Mouse (Mus musculus) embryonic facial prominence, embryonic 15.5 days (tissue): ENCODE measurements around the gene Rnase2a. TPM values are rescaled to one million over a fixed set of nuclear protein-coding genes. Genes with fewer than 3 reads are reported as not detected.
"Not testable (repeated sequence)": the region's sequence is repeated elsewhere in the genome, so short reads cannot be mapped to it uniquely, and the experiment has no call there.

ENCODE experiments used
- ATAC-seq: fragments of 200-750 bp; cut with Nextera tagmentation; 2 replicates; pipeline ENCODE4 v1.8.0; 2017; ENCODE audit warnings: low read depth, moderate TSS enrichment; ENCODE audit not compliant: insufficient number of reproducible peaks, low FRiP score, low TSS enrichment
- H3K27ac ChIP-seq: fragments of 300-500 bp; sonication (generic); replicated peaks from 2 replicates; pipeline ENCODE4 v1.5.1; 2015; ENCODE audit warnings: mild to moderate bottlenecking, inconsistent platforms
- H3K27me3 ChIP-seq: fragments of 300-500 bp; sonication (generic); 2 replicates; pipeline ENCODE4 v1.6.1; 2015; ENCODE audit warnings: inconsistent platforms
- H3K36me3 ChIP-seq: fragments of 300-500 bp; sonication (generic); 2 replicates; pipeline ENCODE4 v1.6.1; 2015; ENCODE audit warnings: mild to moderate bottlenecking, inconsistent platforms
- H3K4me1 ChIP-seq: fragments of 300-500 bp; sonication (generic); 2 replicates; pipeline ENCODE4 v1.6.1; 2015; ENCODE audit warnings: inconsistent platforms
- H3K4me2 ChIP-seq: fragments of 300-500 bp; sonication (generic); replicated peaks from 2 replicates; pipeline ENCODE4 v1.6.1; 2015; ENCODE audit warnings: mild to moderate bottlenecking, inconsistent platforms
- H3K4me3 ChIP-seq: fragments of 300-500 bp; sonication (generic); replicated peaks from 2 replicates; pipeline ENCODE4 v1.5.1; 2015; ENCODE audit warnings: mild to moderate bottlenecking, inconsistent platforms
- H3K9ac ChIP-seq: fragments of 300-500 bp; sonication (generic); 2 replicates; pipeline ENCODE4 v1.6.1; 2015; ENCODE audit warnings: inconsistent platforms
- H3K9me3 ChIP-seq: fragments of 300-500 bp; sonication (generic); replicated peaks from 2 replicates; pipeline ENCODE4 v1.6.1; 2016; ENCODE audit warnings: inconsistent platforms
- WGBS: fragments of 180-500 bp; shearing (Covaris S2); methylation state at CpG from one replicate; pipeline ENCODE4 v1.1.7; 2015; 5-methylcytosine and 5-hydroxymethylcytosine counted together
- polyA plus RNA-seq: library from polyadenylated mRNA; unstranded; fragments of >200 nt; fragmentation: Nextera tagmentation; extraction: Ambion mirVana; gene quantifications from 2 replicates; pipeline ENCODE4 v1.2.1, GENCODE M21; 2015

Rnase2a gene
- polyA plus RNA-seq, 1 experiment from 2014 or later = not detected

- Histone ChIP-seq H3K36me3 (no peaks in the 10 kb centered on the region), H3K9me3 (no peaks in the 10 kb centered on the region), H3K27me3 (no peaks in the 10 kb centered on the region), H3K4me3 (no peak overlapping the region), H3K4me1 (no peaks in the 10 kb centered on the region), H3K27ac (no peak overlapping the region), H3K4me2 (no peak overlapping the region), H3K9ac (no peak overlapping the region)
- no peak for ATAC-seq
Observed at GRCm38 (mm10) chr14:51240899-51241298, 15.0 kb downstream of the Rnase2a start.

DNA sequence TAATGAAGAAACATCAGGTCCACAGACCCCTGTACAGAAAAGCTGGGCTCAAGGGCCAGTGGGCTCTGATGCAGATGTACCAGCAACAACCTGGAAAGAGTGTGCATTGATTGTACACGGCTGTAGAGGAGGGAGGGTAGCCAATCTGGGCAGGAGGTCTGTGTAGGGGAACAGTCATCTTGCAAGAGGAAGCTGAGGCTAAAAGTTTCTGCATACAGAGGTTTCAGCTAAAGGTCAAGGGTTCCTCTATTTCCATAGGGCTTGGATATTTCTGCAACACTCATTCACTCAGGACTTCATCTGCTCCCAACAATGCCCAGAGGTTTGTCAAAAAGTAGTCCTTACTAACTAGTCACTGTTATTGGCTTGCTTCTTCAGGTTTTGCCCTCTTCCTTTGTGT, 18.4 kb downstream of the Rnase2a start:
- H3K27ac ChIP-seq, H3K27me3 ChIP-seq, H3K4me3 ChIP-seq, H3K9me3 ChIP-seq, H3K9ac ChIP-seq, ATAC-seq, H3K4me2 ChIP-seq, H3K4me1 ChIP-seq, H3K36me3 ChIP-seq: not testable (repeated sequence)
- WGBS = 68% methylated on average over 1 of the region's 1 CpGs

DNA sequence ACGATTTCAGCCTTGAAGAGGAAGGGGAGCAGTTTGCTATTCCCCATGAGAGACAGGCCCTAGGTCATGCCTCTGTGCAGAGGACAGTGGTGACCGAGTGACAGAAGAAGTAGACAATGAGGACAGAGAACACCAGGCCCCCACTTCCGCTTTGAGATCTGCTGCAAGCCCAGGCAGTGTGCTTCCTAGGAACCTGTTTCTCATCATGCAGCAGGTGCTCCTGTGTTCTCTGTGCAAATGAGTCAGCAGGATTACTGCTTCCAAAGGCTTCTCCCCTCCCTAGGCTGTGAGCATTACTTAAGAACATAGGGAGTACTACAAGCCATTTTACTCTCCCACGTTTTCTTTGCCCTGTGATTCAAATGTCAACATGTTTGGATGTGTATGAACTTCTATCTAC, 26.3 kb downstream of the Rnase2a start:
- 46% methylated on average over 4 of the region's 4 CpGs for WGBS
- not testable (repeated sequence) for H3K4me3 ChIP-seq, H3K36me3 ChIP-seq, H3K4me1 ChIP-seq, H3K9me3 ChIP-seq, H3K27me3 ChIP-seq, H3K27ac ChIP-seq, H3K9ac ChIP-seq, H3K4me2 ChIP-seq, ATAC-seq

- not testable (repeated sequence) for H3K36me3 ChIP-seq, H3K27ac ChIP-seq, H3K27me3 ChIP-seq, H3K9ac ChIP-seq, H3K4me2 ChIP-seq, H3K4me1 ChIP-seq, H3K4me3 ChIP-seq, H3K9me3 ChIP-seq, ATAC-seq
- 86% methylated on average over 3 of the region's 3 CpGs for WGBS
Observed at GRCm38 (mm10) chr14:51220075-51220474, 35.8 kb downstream of the Rnase2a start.

Other genes starting within 250 kb of the Rnase2a start
- 0.52 and 0.54 TPM in 2 replicates for gene Rnase10, start 248.4 kb downstream of the Rnase2a start, polyA plus RNA-seq
- gene Rnase9, start 214.2 kb downstream of the Rnase2a start, polyA plus RNA-seq = not detected in 2 replicates
- gene Rnase11, start 205.9 kb downstream of the Rnase2a start, polyA plus RNA-seq = not detected in 2 replicates
- gene Rnase12, start 198.5 kb downstream of the Rnase2a start, polyA plus RNA-seq = 0.43 and 0.56 TPM in 2 replicates
- gene Olfr750, start 181.7 kb downstream of the Rnase2a start, polyA plus RNA-seq = not detected in 2 replicates
- gene Rnase4, start 165.0 kb downstream of the Rnase2a start, polyA plus RNA-seq = 55.5 and 57.1 TPM in 2 replicates
- gene Ang, start 165.0 kb downstream of the Rnase2a start, polyA plus RNA-seq = 8.2 and 11.0 TPM in 2 replicates
- gene Eddm3b, start 141.7 kb downstream of the Rnase2a start, polyA plus RNA-seq = not detected in 2 replicates
- gene Rnase6, start 132.2 kb downstream of the Rnase2a start, polyA plus RNA-seq = 0.92 and 2.0 TPM in 2 replicates
- 2.9 and 3.2 TPM in 2 replicates for gene Rnase1, start 109.3 kb downstream of the Rnase2a start, polyA plus RNA-seq
- gene Rnase2b, start 93.9 kb downstream of the Rnase2a start, polyA plus RNA-seq = not detected in 2 replicates
- gene Ang2, start 57.0 kb downstream of the Rnase2a start, polyA plus RNA-seq = 0.19 TPM in 1 of 2 replicates, not detected in the other
- gene Ear14, start 52.7 kb downstream of the Rnase2a start, polyA plus RNA-seq = not detected in 2 replicates
- not detected in 2 replicates for gene Gm7247, start 105.6 kb upstream of the Rnase2a start, polyA plus RNA-seq
- gene Vmn2r88, start 154.7 kb upstream of the Rnase2a start, polyA plus RNA-seq = not detected in 2 replicates
- not detected in 2 replicates for gene Vmn2r89, start 195.7 kb upstream of the Rnase2a start, polyA plus RNA-seq